Mouse (Mus musculus) cerebellum, postnatal 10 days (tissue): ENCODE measurements around the gene Frs2.
"Not testable (repeated sequence)": the region's sequence is repeated elsewhere in the genome, so short reads cannot be mapped to it uniquely, and the experiment has no call there.

Experiments used
- DNase-seq, 2 experiments: peaks; one replicate each; pipeline ENCODE4 v3.0.0; 2021; ENCODE audit warnings: mixed read lengths in 2 of 2

The Frs2 gene

DNA sequence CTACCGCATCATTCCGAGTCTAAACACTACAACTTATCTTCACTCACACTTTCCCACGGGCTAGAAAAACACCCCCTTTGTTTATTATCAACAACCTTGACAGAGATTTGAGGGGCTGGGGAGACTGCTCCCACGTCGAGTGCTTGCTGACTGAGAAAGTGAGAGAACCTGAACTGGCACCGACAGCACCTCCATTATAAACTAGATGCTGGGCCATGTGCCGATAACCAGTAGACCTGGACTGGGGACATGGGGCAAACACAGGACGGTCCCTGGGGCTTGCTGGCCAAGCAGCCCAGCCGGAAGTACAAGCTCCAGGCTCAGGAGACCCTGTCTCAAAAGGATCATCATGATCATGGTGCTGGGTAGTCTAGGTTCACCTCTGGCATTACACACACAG lies 1.9 kb downstream of the Frs2 start:
- DNase-seq = no peak

DNA sequence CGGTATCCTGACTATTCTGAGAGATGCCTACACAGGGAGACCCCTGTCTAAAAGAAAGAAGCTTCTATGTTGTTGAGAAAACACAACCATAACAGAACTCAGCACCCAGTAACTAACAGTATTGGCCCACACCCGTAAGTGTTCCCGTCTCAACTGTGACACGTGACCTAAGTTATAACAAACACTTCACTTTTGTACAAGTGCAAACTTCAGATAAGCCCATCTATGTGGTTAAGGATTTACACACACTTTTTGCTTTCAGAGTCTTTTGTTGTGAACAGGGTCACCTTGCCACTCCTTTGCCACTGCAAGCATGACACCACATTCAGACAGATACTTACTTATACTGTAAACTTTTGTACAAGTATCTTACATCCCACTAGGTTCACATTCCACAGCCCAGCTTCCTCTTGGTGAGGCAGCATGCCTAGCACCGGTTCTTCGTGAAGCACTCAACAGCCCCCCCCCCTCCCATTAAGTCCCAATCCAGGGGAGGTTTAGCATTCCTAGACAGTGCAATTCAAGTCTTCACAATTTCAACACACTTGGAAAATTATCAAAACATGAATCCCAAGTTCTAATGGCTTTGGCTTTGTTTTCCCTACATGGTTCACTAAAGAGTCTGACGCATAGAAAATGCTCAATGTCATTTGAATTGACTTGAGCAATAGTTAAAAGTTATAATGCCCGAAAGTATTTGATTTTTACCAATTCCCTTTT lies 2.6 kb downstream of the Frs2 start:
- no peak for DNase-seq

DNA sequence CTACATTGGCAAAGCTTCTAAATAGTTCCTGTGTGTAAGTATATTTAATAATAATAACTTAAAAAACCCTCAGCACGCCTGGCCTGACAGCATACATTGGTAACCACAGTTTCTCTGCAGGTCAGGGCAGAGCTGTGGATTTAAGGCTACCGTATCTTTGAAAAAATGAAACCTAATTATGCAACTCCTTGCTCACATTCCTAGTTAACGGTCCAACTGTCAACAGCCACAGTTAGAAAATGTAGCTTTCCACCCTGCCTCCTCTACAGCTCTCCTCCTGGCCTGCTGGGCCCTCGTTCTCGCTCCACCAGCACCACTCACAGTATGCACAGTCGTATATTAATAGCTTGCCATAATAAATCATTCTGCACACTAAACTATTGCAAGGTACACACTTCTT lies 3.7 kb downstream of the Frs2 start:
- DNase-seq = no peak

DNA sequence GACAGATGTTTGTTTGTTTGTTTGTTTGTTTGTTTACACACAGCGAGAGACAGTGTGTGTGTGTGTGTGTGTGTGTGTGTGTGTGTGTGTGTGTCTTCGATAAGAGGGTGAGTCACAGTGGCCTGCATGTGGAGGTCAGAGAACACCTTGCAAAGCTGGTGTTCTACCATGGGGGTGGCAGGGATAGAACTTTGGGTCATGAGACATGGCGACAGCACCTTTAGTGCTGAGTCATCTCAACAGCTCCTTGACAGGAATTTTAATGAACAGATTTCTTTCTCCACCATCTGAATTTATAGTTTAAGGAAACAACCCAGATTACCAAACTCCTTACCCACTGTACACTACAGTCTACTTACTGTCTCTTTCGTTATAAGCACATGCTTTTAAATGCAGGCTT lies 4.3 kb downstream of the Frs2 start:
- DNase-seq = no peak

DNA sequence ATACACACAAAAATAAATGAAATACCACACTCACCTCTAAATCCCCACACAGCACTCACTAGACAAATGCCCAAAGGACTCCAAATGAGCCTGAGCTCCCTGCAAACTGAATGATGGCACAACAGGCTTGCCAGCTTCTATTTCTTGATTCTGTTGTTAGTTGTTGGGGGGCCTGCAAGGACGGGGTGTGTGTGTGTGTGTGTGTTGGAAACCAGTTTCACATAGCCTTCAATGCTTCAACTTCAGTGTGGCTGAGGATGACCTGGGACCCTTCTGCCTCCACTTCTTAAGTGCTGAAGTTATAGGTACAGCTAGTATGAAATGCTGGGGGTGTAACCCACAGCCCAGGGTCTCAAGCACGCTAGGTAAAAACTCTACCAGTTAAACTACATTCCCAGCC lies 5.0 kb downstream of the Frs2 start:
- DNase-seq = no peak

DNA sequence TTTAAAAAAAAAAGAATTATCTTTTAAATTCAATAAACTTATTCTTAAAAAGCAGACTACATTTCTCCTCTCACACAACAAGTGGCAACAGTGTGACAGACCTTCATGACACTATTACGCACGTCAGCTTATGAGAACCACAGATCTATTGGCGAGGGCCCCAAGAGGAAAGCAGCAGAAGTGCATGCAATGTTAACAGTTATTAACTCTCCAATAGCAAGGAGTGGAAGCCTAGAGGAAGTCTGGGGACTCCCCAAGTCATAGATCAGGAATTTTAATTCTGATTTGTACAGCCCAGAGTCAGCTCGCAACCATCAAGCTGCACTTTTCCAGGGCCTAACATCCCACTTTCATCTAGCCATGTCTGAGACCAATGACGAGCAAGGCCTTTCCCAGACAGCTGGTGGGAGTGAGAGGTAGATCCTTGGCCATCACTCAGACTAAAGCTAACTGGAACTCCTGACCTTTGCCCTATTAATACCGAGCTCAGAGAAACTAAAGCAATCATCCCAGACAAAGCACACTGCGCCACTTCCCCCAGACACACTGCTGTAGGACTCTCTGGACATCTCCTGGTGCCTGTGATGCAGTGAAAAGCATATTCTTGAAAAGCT lies 6.3 kb downstream of the Frs2 start:
- DNase-seq = peak in 1 of 2 experiments; percentile 46

DNA sequence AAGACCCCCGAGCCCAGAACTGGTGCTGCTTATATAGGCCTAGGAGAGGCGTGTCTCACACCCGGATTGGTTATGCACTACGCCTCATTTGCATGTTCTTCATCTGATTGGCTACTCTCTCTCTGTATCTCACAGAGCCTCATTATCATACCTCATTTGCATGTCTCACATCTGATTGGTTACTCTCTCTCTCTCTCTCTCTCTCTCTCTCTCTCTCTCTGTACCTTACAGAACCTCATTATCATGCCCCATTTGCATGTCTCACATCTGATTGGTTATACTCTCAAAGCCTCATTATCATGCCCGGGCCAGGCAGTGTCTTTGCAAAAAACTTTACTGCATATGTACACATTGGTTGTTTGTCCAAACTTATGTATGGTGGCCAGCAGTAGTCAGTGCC lies 16.8 kb downstream of the Frs2 start:
- not testable (repeated sequence) for DNase-seq

DNA sequence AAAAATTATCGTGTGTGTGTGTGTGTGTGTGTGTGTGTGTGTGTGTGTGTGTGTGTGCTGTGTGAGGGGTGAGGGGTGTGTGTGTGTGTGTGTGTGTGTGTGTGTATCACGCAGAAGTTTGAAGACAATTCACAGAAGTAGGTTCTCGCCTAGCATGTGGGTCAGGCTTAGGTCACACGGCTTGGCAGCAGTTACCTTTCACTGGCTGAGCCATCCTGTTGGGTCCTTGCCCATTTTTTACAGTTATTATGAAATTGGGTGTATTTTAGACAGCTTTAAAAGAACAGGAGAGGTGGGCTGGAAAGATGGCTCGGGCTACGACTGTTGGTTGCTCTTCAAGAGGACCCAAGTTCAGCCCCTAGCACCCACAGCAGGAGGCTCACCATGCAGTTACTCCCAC lies 18.3 kb downstream of the Frs2 start:
- peak; percentile 32 to 45 for DNase-seq

DNA sequence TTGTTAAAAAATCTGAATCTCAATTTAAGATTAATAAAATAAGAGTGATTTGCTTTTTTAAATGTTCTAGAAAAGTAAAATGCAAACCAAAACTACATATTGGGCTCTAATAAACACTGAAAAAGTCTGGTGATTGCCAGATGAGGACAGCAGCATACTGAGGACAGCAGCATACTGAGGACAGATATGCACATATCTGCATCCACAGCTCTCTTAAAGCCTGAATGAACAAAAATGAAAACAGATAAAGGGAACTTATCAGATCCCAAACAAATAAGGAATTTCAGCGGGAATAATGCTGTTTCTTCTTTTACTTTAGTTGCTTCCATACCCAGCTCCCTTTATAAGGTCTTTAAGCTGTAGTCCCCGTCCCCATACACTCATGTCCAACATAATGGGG lies 19.6 kb downstream of the Frs2 start:
- no peak for DNase-seq

DNA sequence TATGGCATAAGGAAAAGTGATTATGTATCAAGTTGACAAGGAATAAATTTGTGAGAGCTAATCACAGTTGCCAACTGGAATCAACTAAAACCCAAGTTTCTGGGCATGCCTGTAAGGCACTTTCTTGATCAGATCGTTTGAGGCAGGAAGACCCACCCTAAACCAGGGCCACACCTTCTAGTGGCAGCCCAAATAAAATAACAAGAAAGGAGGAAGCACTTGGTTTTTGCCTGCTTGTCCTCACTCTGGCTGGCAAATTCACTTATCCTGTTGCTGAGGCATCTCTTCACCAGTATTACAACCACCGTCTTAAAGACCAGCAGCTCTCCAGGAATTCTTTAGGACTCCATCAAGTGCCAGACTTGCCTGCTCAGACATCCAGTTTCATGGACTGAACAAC lies 20.9 kb downstream of the Frs2 start:
- no peak for DNase-seq

DNA sequence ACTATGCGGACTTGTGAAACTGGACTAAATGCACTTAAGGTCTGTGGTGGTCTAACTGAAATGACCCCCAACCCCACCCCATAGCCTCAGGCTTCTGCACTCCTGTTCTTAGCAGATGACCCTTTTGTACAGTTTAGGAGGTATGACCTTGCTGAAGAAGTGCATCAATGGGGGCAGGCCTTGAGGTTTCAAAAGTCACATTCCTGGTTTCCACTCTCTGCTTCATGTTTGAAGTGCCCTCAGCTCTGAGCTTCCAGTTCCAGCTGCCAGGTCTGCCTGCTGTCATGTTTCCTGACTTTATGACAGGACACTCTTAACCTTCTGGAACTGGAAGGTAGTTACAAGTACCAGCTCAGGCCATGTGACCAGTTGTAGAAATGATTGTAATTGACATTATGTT lies 21.6 kb downstream of the Frs2 start:
- no peak for DNase-seq

DNA sequence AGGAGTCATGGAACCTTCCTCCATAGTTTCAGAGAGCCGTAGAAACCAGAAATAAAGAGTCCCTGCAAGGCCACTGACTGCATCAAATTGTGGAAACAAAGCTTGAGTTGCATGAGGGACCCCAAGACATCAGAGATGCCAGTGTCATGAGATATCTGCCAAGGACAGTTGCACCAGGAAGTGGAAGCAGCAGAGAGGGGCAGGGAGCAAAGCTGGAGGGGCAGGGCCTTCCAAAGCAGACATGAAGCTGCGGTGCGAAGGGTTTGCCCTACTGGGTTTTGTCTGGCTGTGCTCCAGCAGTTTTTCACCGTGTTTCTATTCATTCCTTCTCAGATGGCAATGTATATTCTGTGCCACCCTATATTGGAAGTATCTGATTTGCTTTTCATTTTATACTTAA lies 22.1 kb downstream of the Frs2 start:
- DNase-seq = no peak

DNA sequence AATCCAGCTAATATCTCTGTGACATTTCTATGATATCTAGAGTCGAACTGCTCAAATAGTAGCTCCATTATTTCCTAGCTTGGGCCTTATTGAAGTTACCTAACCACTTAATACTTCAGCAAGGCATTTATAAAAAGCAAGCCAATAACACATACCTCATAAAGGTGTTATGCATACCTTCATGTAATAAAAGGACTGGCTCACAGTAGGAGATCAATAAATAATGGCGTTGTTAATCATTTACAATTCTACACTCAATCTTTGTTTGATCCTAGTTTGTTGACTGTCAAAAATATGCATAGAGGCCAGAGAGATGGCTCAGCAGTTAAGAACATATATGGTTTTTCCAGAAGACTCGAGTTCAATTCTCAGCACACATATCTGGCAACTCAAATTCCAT lies 26.9 kb downstream of the Frs2 start:
- DNase-seq = no peak

DNA sequence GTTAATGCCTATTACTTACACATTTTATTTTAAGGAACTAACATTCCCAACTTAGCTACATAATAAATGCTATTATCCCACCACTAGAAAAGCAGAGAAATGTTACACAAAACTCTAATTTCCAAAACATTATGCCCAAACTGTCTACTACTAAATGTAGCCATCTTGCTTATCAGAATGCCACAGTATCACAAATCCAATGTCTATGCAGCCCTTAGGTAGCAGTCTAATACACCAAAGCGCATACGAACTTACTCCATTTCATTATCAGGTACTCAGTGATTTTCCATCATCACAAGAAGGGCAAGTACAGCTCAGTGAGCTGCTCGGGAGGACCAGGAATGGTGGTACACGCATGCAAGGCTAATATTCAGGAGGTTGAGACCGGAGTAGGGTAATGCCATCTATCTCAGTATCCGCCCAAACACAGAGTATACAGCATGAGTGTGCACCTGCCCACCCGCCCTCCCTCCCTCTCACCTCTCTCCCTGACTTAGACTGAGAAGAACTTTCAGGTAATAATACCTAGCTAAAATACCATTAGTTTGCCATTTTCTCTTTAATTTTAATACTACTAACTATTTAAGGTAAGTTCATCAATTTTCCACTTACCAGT lies 28.2 kb downstream of the Frs2 start:
- DNase-seq = no peak

DNA sequence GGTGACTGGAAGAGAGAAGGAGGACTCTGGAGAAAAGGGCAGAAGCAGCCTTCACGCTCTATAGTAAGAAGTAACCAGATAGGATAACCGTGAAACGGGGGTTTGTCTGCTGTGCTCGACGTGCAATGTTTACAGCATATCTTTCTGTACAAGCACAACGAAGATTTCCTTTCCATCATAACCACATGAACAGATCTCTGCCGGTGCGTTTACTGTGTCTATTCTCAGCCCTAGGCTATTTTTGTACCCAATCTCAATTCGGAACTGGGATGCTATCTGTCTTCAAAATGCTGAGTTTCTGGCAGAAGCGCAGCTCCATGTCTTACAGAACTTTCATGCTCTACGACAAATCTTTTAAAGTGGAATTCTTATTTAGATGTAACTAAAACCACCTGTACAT lies 28.8 kb downstream of the Frs2 start:
- no peak for DNase-seq

DNA sequence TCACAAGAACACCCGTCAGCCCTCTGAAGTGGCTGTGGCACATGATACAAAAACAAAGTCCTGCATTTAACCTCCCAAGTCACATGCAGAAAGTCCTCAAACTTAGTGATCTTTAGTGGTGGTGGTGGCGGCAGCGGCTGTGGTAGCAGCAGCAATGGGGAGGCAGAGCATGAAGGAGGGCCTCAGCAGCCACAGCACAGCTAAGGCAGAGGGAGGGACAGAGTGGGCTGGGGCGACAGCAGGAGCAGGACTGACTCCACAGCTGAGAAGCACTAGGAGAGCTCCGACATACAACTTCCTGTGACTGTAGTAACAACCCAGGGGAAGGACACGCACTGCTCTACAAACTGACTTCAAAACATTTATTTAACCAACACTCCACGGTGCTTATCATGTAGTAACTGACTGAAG lies 29.9 kb downstream of the Frs2 start:
- DNase-seq = no peak

DNA sequence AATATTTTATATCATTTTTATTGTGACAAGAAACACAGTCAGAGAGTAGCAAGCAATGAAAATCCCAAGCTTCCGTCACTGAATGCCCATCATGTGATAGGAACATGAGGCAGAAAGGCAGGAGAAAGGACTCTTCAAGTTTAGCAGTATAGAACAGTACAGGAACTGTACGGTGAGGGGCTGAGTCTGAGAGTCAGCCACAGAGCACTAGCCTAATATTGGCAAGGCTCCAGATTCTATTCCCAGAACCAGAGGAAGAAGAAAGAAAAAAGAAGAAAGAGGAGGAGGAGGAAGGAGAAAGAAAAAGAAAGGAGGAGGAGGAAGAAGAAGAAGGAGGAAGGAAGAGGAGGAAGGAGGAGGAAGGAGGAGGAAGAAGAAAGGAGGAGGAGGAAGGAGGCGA lies 32.7 kb downstream of the Frs2 start:
- peak in 1 of 2 experiments; percentile 19 for DNase-seq

DNA sequence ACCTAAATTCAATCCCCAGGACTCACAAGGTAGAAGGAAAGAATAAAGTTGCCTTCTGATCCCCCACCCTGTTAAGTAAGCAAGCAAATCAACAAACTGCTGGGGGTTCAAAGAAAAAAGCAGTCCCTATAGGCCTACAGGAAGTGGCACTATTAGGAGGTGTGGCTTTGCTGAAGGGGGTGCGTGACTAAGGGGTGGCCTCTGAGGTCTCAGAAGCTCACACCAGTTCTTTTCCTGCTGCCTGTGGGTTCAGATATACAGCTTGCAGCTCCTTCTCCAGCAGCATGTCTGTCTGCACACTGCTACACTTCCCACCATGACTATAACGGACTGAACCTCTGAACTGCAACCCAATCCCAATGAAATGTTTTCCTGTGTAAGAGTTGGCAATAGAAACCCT lies 35.8 kb downstream of the Frs2 start:
- no peak for DNase-seq

DNA sequence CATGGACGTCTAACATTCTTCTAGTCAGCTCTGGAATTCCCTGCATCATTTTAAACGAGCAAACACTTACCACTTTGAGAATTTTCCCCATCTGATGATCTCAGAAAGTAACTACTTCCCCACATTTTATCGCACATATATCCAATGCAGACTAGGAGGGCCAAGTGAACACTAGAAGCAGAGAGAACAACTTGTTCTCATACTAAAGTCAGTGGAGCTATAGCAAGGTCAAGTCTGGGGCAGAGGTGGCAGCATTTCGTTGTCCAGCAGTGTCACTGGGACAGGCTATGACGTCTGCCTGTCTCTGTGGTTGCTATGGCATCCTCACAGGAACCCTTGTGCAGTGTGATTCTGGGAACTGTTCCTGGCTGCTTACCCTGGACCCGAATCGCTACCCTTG lies 36.9 kb downstream of the Frs2 start:
- no peak for DNase-seq

DNA sequence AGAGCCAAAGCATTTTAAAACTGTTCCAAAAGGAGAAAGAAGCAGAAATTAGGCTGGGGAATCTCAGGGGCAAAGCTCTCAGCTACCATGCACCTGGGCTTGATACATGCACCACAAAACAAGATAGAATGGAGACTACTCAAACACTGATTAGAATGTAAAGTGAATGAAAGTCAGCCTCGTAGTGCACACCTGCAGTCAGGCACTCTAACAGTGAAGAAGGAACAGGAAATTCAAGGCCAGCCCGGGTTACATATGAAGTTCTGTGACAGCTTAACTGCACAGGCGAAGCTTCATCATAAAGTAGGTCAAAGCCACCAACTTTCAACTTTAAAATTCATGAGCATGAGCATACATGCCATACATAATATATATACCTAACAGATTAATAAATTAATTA lies 38.1 kb downstream of the Frs2 start:
- DNase-seq = no peak

DNA sequence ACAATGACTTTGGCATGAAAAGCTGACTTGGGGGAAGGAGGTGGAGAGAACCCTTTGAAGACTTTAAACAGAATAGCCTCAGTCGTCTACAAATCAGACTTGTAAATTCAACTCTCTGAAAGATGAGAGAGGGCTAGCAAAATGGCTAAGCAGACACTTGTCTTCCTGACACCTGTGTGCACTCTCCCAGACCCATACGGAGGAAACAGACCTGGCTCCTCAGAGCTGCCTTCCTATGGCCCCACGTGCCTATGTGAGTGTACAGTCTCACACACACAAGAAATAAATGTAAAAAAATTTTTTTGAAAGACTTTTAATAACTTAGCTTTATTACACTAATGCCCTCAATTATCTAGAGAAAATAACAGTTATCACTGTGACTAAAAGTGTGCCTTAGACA lies 41.6 kb downstream of the Frs2 start:
- no peak for DNase-seq

DNA sequence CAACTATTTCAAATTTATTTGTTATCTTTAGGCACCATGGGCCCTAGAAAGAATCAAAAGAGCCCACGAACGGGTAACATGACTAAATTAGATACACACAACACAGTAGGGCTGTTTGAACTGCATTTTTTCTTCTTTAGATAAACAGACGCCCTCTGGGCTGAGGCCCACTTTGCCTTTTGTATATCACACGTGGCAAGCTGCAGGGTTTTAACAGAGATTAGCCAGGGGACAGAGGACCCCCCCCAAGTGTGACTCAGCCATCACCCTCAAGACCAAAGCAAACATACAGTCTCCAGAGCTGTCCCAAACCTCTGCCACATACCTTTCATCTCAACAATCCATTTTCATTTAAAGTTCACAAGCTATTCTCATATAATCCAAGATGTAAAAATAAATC lies 42.1 kb downstream of the Frs2 start:
- DNase-seq = no peak

DNA sequence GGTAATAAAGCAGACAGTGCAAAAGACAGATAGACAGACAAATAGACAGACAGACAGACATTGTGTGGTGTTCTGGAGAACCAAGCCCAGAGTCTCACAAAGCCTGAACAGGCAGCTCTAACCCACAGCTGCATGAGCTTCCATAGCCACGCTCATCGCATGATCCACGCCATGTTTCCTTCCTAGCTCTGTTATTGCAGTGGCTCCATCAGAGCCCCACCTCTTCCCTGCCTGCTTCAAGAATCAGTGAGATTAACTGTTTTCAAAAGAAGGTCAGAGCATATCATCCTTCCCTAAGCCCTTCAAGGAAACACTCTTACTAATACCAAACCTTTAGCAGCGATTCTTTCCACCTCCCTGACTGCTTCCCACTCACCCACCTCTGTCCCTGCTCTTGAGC lies 43.3 kb downstream of the Frs2 start:
- no peak for DNase-seq

DNA sequence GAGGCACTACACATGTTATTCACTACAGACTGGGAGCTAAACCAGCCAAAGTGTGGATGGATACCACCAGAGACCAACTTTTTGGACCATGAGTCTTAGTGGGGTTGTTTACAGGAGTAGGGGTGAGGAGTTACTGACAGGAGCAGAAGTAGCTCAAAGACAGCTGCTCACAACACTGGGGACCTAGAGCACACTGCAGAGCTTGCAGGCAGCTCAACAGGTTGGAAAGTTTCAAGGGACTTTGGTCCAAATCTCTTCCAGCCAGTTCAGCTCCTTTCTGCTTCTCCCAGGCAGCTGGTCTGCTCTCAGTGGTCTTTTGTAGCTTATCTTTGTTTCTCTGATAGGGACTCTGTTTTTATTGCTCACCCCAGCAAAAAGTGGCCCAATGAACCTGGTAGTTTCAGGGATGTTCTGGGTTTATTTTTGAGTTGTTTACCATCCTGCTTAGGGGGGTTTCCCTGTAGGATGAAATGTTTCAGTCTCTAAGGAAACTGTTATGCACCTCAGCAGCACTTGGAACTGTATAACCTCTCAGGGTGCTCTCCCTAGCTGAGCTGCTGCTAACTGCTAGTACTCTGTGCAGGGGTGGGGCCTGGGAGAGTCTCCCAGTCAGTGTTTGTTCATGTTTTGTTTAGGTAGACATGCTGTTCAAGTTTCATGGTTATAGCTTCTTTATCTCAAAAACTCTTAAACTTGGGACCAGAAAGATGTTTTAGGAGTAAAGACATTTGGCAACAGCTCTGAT lies 44.3 kb downstream of the Frs2 start:
- no peak for DNase-seq
